Mouse (Mus musculus) monocyte, adult 2 months (primary cell): ENCODE results near the gene Sun1.

Experiments
- DNase-seq, 2 experiments: peaks; one replicate each; pipeline ENCODE4 v3.0.0; 2022; ENCODE audit warnings: low spot score in 2 of 2, low read depth in 1 of 2

The Sun1 gene

GRCm38 (mm10) chr5:139251279-139251678 lies 50.8 kb downstream of the Sun1 start:
- no peak for DNase-seq

GRCm38 (mm10) chr5:139251736-139252080 lies 51.3 kb downstream of the Sun1 start:
- no peak for DNase-seq

- peak; percentile 97 to 99 for DNase-seq
These were observed 51.9 kb downstream of the Sun1 start, which contains the start of gene Get4 for GRCm38 (mm10) chr5:139252081-139252909. Gene Get4 (plus strand): TSS chr5:139252324.

- peak in 1 of 2 experiments; percentile 4 for DNase-seq
These were observed 52.4 kb downstream of the Sun1 start for GRCm38 (mm10) chr5:139252910-139253245.

GRCm38 (mm10) chr5:139253301-139253741 lies 52.9 kb downstream of the Sun1 start:
- DNase-seq = no peak

GRCm38 (mm10) chr5:139254938-139255337 lies 54.5 kb downstream of the Sun1 start:
- DNase-seq = no peak

GRCm38 (mm10) chr5:139255777-139256176 lies 55.3 kb downstream of the Sun1 start:
- DNase-seq = no peak

GRCm38 (mm10) chr5:139256211-139256765 lies 55.9 kb downstream of the Sun1 start:
- DNase-seq = no peak

- DNase-seq = no peak
These were observed 56.8 kb downstream of the Sun1 start for GRCm38 (mm10) chr5:139257265-139257664.

- DNase-seq = no peak
These were observed 57.4 kb downstream of the Sun1 start for GRCm38 (mm10) chr5:139257818-139258217.

GRCm38 (mm10) chr5:139258371-139259035 lies 58.1 kb downstream of the Sun1 start:
- no peak for DNase-seq

GRCm38 (mm10) chr5:139259853-139260252 lies 59.4 kb downstream of the Sun1 start:
- no peak for DNase-seq

- no peak for DNase-seq
These were observed 61.0 kb downstream of the Sun1 start for GRCm38 (mm10) chr5:139261403-139261802.

GRCm38 (mm10) chr5:139267661-139268060 lies 67.2 kb downstream of the Sun1 start:
- DNase-seq = no peak

- DNase-seq = no peak
These were observed 70.5 kb downstream of the Sun1 start for GRCm38 (mm10) chr5:139270806-139271521.

- DNase-seq = no peak
These were observed 71.6 kb downstream of the Sun1 start for GRCm38 (mm10) chr5:139271994-139272554.

GRCm38 (mm10) chr5:139277287-139277686 lies 76.8 kb downstream of the Sun1 start:
- DNase-seq = no peak

GRCm38 (mm10) chr5:139281373-139282112 lies 81.1 kb downstream of the Sun1 start:
- no peak for DNase-seq

- peak; percentile 52 to 82 for DNase-seq
These were observed 81.8 kb downstream of the Sun1 start for GRCm38 (mm10) chr5:139282191-139282590.

- DNase-seq = no peak
These were observed 83.2 kb downstream of the Sun1 start for GRCm38 (mm10) chr5:139283460-139284180.
